Mouse (Mus musculus) kidney, postnatal 14 days (tissue): ENCODE data around the gene Rapgef5.

Source experiments
- DNase-seq: peaks from one replicate; pipeline ENCODE4 v3.0.0; 2022; ENCODE audit warnings: mixed read lengths

Rapgef5 gene

DNA sequence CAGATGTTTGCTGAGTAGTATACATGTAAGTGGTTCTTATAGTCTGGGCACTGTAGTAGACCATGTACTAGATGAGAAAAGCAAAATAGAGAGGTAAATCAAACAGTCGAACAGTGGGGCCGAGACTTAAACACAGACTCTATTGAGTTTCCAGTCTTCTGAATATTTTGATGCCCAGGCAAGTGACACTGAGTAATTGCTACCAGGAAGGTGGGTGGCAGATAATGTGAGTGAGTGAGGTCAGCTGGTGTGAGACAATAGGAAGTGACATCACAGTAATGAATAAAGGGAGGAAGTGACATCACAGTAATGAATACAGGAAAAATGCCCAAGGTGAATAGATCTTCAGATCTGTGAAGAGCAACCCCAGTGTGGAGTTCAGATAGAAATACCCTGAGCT, at the start of gene Rapgef5:
Gene Rapgef5, plus strand, starts transcription at position 301 of the 400 bp plus-strand sequence.
- no peak for DNase-seq

- DNase-seq: no peak
These were observed 48.0 kb upstream of the Rapgef5 start for GRCm38 (mm10) chr12:117468329-117468728.

DNA sequence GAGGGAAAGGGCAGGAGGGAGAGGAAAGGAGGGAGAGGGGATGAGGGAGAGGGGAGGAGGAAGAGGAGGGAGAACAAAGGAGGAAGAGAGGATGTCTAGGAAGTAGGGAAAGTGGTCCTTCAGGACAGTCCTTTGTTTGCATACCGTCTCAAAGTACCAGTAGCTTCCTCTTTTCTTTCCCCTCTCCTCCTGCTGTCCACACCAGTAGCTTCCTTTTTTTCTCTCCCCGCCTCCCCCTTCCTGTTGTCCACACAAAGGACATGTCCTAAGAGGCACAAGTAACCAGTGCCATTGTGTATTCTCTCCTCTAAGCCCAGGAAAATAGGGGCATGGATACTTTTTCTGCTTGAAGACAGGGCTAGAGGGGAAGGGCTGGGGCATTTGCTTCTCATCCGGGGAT, 37.3 kb upstream of the Rapgef5 start:
- DNase-seq: no peak

DNA sequence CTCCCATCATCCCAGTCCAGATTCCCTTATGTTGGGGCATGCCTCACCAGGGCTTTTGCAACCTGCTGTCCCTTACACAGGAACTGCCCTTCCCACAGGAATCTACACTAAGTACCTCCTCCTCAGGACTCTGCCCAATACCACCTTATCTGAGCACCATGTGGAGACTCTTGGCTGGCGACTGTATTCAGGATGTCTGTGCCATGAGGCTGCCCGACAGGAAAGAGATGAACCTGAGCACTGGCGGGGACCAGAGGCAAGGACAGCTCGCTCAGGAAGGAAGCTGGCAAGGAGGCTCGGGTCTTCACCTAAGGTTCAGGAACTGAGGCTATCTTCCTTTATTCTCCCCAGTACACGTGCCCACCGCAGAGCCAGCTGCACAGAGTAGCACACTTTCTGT, 36.6 kb upstream of the Rapgef5 start:
- DNase-seq: peak; percentile 17

GRCm38 (mm10) chr12:117480958-117481357, 35.3 kb upstream of the Rapgef5 start:
- no peak for DNase-seq

DNA sequence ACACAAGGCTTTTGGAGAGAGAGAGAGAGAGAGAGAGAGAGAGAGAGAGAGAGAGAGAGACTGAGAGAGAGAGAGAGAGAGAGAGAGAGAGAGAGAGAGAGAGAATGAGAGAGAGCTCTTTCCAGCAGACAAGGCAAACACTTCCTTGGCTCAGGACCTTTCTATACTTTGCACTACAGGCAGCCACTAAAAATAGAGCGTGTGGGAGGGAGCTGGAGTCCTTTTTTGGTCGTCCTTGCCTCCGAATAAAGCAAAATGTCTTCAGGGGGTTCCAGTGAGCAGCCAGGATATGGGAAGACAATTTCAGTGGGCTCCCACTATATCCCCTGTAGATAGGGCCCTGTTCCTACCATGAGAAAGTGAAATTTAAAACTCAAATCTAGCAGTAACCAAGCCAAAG, 33.6 kb upstream of the Rapgef5 start:
- no peak for DNase-seq

- peak; percentile 33 for DNase-seq
These were observed 29.9 kb upstream of the Rapgef5 start for GRCm38 (mm10) chr12:117486118-117487057.

DNA sequence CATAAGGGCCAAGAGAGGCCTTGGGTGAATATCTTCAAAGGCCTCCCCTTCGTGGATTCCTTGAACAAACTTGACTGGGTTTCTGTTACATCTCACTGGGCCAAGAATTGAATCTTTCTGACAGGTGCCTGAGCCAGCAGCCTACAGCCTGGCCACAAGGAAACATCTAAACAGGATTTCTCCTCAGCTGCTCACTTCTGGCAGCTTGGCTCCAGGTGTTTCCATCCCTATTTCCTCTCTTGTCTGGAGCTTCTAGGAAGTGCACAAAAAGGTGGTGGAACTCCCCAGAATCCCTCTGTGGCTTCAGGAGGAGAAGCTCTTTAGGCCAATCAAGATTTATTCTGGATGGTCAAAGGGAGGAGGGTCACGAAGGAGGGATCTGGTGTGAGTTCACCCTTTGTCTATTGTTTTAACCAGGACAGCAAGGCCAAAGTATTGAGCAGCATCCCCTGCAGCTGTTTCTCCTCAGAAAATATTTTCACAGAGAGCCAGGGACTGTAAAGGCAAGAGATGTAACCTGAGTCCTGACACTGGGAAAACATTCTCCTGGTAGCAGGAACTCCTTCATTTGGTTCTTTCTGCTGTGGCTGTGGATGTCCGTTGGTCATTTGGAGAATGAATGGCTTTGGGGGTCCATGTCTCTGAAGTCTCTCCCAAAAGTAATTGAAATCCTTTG, 19.6 kb upstream of the Rapgef5 start:
- peak; percentile 32 for DNase-seq

DNA sequence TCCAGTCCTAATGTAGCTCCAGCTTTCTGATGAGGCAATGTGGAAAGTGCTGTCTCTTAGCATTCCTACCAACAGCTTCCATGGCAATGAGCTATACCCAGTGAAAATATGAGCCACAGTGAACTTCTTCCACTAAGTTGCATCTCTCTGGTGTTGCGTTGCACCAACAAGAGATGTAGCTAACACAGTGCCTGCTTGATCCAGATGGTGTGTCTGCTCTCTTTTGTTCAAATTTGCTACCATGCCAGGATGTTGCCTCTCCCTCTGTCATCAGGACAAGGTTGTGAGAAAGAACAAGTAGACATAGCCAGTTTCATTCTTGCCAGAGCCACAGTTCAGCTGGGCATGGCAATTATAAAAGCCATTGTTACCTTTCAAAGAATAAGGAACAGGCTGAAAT, 18.9 kb upstream of the Rapgef5 start:
- DNase-seq: no peak

DNA sequence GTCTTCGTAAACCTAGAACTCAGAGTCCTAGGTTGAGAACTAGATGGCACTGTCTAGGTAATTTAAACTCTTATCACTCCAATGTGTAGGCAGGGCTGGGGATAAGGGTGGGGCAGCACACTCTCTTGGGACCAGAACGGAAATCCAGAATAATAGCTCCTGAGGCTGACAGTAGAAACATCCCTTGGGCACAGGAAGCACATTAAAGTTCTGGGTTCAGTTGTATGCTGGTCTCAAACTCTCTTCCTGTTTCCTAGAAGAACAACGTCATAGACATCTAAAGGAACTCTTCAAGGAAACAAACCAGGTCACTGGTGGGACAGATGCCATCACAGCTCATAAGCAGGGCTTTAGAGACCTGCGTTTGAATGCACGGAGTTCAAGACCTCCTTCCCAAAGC, 17.0 kb upstream of the Rapgef5 start:
- DNase-seq: peak; percentile 42

DNA sequence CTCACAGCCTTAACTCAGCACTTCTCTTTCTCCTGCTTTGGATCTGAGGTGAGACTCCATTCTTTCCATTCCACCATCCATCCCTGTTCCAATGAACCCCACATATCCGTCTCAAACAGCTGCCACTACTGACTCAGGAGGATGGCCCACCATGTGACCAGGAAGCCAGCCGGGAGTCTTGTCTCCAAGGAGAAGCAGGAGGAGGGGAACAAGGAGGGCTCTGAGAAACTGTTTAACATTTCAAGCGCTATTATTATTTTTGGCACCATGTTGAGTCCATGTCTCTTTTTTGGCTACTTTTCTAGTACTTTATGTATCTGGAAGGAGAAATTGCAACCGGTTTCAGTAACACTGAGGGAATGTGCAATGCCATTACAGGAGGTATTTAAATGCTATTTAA, 15.1 kb upstream of the Rapgef5 start:
- peak; percentile 30 for DNase-seq

DNA sequence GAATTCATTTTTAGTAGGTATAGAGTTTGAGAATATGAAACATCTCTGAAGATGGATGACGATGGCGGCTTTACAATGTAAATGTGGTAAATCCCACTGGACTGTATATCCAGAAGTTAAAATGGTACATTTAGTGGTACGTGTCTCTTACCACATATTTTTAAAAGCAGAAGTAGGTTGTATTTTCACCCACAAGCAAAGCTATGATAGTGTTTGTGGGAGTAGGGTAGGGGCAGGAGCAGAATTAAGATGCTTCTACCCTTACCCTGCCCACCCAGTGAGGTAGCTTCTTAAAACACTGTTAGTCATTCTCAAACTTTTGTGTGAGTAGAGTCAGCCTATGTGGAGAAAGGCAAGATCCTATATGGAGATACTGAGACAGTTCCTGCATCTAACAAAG, 13.4 kb upstream of the Rapgef5 start:
- DNase-seq: no peak

GRCm38 (mm10) chr12:117505163-117505562, 11.1 kb upstream of the Rapgef5 start:
- no peak for DNase-seq

DNA sequence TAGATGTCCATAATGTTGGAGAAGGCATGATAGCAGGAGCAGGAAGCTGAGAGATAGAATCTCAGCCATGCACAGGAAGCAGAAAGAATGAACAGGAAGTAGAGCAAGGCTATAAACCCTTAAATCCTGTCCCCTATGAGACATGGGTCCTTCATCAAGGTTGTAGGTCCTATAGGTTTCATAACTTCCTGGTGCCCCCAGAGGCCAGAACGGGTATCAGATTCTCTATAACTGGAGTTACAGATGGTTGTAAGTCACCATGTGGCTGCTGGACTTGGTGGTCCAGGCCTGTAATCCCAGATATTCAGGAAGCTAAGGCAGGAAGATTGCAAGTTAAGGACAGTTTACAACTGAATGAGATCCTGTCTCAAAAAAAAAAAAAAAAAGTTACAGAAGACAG, 8.5 kb upstream of the Rapgef5 start:
- no peak for DNase-seq

GRCm38 (mm10) chr12:117509919-117510318, 6.4 kb upstream of the Rapgef5 start:
- DNase-seq: no peak

DNA sequence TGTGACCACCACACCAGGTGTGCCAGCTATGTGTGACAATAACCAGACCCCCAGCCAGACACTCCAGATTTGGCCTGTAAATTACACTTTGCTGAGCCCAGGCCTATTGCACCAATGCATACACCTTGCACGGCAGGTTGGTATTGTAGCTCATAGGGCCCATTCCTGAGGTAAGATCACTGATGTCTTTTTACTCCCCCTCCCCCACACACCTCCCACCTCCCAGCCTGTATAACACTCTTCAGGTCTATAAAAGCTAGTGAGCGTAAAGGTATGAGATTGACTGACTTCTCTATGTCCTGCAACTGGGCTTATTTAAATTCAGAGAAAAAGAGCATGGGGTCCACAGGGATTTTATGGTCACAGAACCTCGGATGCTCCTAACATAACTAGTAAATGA, 3.8 kb upstream of the Rapgef5 start:
- no peak for DNase-seq

DNA sequence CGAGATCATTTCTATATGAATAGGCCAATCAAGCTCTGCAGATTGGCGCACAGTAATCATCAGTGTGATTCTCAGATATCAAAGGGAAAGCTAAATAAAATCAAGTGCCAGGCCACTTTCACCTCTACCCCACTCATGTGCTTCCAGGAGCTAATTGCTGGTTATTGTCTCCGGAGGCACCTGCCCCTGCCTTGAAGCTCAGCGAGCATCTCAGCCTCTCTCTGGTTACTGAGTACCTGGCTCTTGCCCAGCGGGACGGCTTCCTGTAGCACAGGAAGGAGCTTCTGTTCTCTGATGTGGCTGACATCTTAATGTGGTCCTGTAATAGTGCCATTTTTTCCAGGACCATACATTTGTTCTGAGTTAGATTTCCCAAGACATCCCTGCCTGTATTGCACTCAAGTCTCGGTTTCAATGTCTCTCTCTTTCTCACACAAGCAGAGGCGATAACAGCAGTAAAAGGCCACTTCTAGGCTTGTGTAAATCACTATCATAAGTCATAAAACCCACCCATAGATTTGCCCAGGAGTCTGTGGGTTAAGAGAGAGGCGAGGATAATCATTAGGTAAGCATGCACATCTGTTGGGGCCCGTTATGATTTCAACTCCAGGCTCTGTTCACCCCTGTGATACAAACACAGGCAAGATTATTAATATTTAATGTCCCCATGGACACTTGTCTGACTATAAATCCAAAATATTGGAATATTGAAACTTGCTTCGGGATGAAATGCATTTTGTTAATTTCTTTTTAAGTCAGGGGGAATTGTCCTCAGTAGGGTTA, 2.9 kb upstream of the Rapgef5 start:
- peak; percentile 29 for DNase-seq

- DNase-seq: no peak
These were observed 1.1 kb downstream of the Rapgef5 start for GRCm38 (mm10) chr12:117517275-117517936.

- no peak for DNase-seq
These were observed 8.2 kb downstream of the Rapgef5 start for GRCm38 (mm10) chr12:117524311-117525013.

DNA sequence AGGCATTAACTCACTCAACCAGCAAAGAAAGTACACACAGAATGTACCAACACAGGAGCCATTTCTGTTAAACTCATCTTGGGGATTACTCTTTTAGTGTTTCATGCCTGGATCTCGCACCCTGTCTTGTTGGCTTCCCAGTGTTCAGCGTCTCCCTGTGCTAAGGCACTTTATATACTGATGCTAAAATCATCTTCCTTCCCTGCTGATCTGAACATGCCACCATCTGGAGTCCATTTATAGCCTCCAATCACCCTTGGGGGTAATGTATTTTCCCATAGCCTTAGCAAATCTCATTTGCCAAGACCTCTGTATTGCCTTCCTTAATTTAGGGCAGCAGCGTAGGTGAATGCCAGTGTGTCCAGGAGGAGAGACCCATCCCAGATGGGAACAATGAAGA, 11.6 kb downstream of the Rapgef5 start:
- DNase-seq: no peak

DNA sequence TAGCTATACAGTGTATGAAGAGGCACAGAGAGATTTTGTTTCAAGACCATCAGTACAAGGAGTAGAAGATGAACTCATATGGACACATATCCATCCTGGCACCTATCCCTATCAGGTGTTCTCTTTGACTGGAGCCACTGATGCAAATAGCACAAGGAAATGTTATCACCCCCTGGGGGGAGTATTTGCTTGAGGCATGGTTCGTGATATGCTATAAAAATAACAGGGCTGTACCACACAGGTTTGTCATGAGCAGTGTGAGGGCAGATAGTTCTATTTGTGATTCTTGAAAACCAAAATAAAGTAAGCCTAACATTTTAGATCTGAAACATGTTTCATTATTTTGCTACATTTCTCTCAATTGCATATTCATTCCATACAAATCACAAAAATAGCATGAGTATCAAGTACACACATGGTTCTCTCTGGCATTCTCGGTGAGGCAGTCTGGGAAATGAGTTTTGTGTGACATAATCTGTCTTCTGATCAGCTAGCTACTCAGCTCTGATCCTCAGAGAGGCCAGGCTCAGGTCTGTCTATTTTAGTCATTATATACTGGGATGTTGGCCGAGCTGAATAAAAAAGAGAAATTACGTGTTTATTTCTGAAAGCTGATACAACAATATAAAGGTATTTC, 12.3 kb downstream of the Rapgef5 start:
- no peak for DNase-seq

GRCm38 (mm10) chr12:117531106-117531505, 14.8 kb downstream of the Rapgef5 start:
- no peak for DNase-seq
